Mouse (Mus musculus): ENCODE measurements around the gene Zw10. TPM values are rescaled to one million over a fixed set of nuclear protein-coding genes. Genes with fewer than 3 reads are reported as not detected.

Zw10 gene
- total and polyA plus RNA-seq, 3 experiments: 26.5 to 31.0 TPM; not detected in 1

- Histone ChIP-seq H3K36me3 (ENCODE audit: control insufficient read depth in 1 of 2, insufficient read depth in 2 of 2, low read length in 2 of 2) (no peaks in the 10 kb centered on the region), H3K27ac (ENCODE audit: control insufficient read depth, low read depth, low read length) (no peak overlapping the region), H3K79me2 (ENCODE audit: control insufficient read depth, insufficient read depth, low read length, poor library complexity) (no peaks in the 10 kb centered on the region), H3K27me3 (ENCODE audit: control insufficient read depth in 1 of 2, insufficient read depth in 2 of 2, low read length in 2 of 2) (no peaks in the 10 kb centered on the region), H3K9ac (ENCODE audit: control insufficient read depth, low read depth, low read length, poor library complexity, severe bottlenecking) (no peak overlapping the region), H3K4me1 (ENCODE audit: control insufficient read depth in 1 of 2, insufficient read depth in 2 of 2, low read length in 2 of 2) (no peaks in the 10 kb centered on the region), H3K9me3 (replicated peaks; ENCODE audit: insufficient read depth, low read length) (no peaks in the 10 kb centered on the region), H3K4me3 (ENCODE audit: control insufficient read depth in 1 of 2, insufficient read depth in 1 of 2, low read depth in 2 of 2, low read length in 2 of 2) (no peak overlapping the region)
- no peak for TF ChIP-seq ZNF384 (IDR thresholded peaks at IDR 0.05; ENCODE audit: low read depth, low read length)
- TF ChIP-seq TAL1 (IDR thresholded peaks at IDR 0.05; ENCODE audit: low read length): no peak
- TF ChIP-seq MEF2A (IDR thresholded peaks at IDR 0.05; ENCODE audit: extremely low read depth, insufficient replicate concordance, low read depth, low read length, poor library complexity, severe bottlenecking): no peak
- no peak for TF ChIP-seq MAZ (IDR thresholded peaks at IDR 0.05; ENCODE audit: low read depth, low read length)
- no peak for TF ChIP-seq GATA1 (IDR thresholded peaks at IDR 0.05; ENCODE audit: low read depth, low read length)
- no peak for TF ChIP-seq CTCF (IDR thresholded peaks at IDR 0.05 in 2 of 3, conservative IDR thresholded peaks at IDR 0.05 in 1 of 3; ENCODE audit: control insufficient read depth in 1 of 3, insufficient read depth in 1 of 3, low read depth in 2 of 3, low read length in 3 of 3, poor library complexity in 1 of 3, severe bottlenecking in 1 of 3)
- TF ChIP-seq EP300 (IDR thresholded peaks at IDR 0.05; ENCODE audit: low read depth in 1 of 2, low read length in 2 of 2): no peak
- no peak for TF ChIP-seq POLR2A (IDR thresholded peaks at IDR 0.05; ENCODE audit: control insufficient read depth in 1 of 2, insufficient read depth in 1 of 2, low read depth in 1 of 2, low read length in 2 of 2, poor library complexity in 1 of 2)
- TF ChIP-seq NRF1 (IDR thresholded peaks at IDR 0.05; ENCODE audit: insufficient read depth, low read depth, low read length, poor library complexity, severe bottlenecking): no peak
- no peak for TF ChIP-seq ELF1 (IDR thresholded peaks at IDR 0.05; ENCODE audit: low read depth, low read length)
- no peak for TF ChIP-seq MYC (IDR thresholded peaks at IDR 0.05; ENCODE audit: low read depth, low read length)
- TF ChIP-seq ZMIZ1 (IDR thresholded peaks at IDR 0.05; ENCODE audit: low read depth, low read length): no peak
- no peak for TF ChIP-seq NELFE (IDR thresholded peaks at IDR 0.05; ENCODE audit: low read depth, low read length)
- TF ChIP-seq E2F4 (IDR thresholded peaks at IDR 0.05; ENCODE audit: borderline replicate concordance, low read depth, low read length): no peak
- TF ChIP-seq ETS1 (IDR thresholded peaks at IDR 0.05; ENCODE audit: low read depth, low read length): no peak
- no peak for TF ChIP-seq SMC3 (IDR thresholded peaks at IDR 0.05; ENCODE audit: low read depth, low read length)
- no peak for TF ChIP-seq MXI1 (IDR thresholded peaks at IDR 0.05; ENCODE audit: low read depth, low read length)
- DNase-seq (ENCODE audit: low read depth, low spot score): no peak
These were observed 70.3 kb downstream of the Zw10 start for GRCm38 (mm10) chr9:49125706-49126105.

Other genes starting within 250 kb of the Zw10 start
- gene Zbtb16, start 219.4 kb upstream of the Zw10 start, total RNA-seq (2012; rRNA removed): 0.04 and 0.07 TPM in 2 replicates
- gene Zbtb16, start 219.4 kb upstream of the Zw10 start, polyA plus RNA-seq (2012; ENCODE audit: insufficient read depth in 1 of 2, insufficient read length in 2 of 2, low read depth in 1 of 2, low replicate concordance in 2 of 2, missing spikeins in 1 of 2): under 1 TPM in 1 of 2 experiments, not detected in 1; 0.72 TPM
- gene Htr3a, start 144.5 kb upstream of the Zw10 start, total RNA-seq (2012; rRNA removed): not detected in 2 replicates
- not detected for gene Htr3a, start 144.5 kb upstream of the Zw10 start, polyA plus RNA-seq (2012; ENCODE audit: insufficient read depth in 1 of 2, insufficient read length in 2 of 2, low read depth in 1 of 2, low replicate concordance in 2 of 2, missing spikeins in 1 of 2)
- not detected in 2 replicates for gene Htr3b, start 90.6 kb upstream of the Zw10 start, total RNA-seq (2012; rRNA removed)
- gene Htr3b, start 90.6 kb upstream of the Zw10 start, polyA plus RNA-seq (2012; ENCODE audit: insufficient read depth in 1 of 2, insufficient read length in 2 of 2, low read depth in 1 of 2, low replicate concordance in 2 of 2, missing spikeins in 1 of 2): not detected
- 5.0 and 5.2 TPM in 2 replicates for gene Usp28, start 70.2 kb upstream of the Zw10 start, total RNA-seq (2012; rRNA removed)
- 10 to 100 TPM in 1 of 2 experiments, not detected in 1; 14.2 TPM for gene Usp28, start 70.2 kb upstream of the Zw10 start, polyA plus RNA-seq (2012; ENCODE audit: insufficient read depth in 1 of 2, insufficient read length in 2 of 2, low read depth in 1 of 2, low replicate concordance in 2 of 2, missing spikeins in 1 of 2)
- not detected in 2 replicates for gene Tmprss5, start 25.6 kb downstream of the Zw10 start, total RNA-seq (2012; rRNA removed)
- not detected for gene Tmprss5, start 25.6 kb downstream of the Zw10 start, polyA plus RNA-seq (2012; ENCODE audit: insufficient read depth in 1 of 2, insufficient read length in 2 of 2, low read depth in 1 of 2, low replicate concordance in 2 of 2, missing spikeins in 1 of 2)
- gene Gm4894, start 194.9 kb downstream of the Zw10 start, total RNA-seq (2012; rRNA removed): not detected in 2 replicates
- not detected for gene Gm4894, start 194.9 kb downstream of the Zw10 start, polyA plus RNA-seq (2012; ENCODE audit: insufficient read depth in 1 of 2, insufficient read length in 2 of 2, low read depth in 1 of 2, low replicate concordance in 2 of 2, missing spikeins in 1 of 2)